In the genomic region with DNA sequence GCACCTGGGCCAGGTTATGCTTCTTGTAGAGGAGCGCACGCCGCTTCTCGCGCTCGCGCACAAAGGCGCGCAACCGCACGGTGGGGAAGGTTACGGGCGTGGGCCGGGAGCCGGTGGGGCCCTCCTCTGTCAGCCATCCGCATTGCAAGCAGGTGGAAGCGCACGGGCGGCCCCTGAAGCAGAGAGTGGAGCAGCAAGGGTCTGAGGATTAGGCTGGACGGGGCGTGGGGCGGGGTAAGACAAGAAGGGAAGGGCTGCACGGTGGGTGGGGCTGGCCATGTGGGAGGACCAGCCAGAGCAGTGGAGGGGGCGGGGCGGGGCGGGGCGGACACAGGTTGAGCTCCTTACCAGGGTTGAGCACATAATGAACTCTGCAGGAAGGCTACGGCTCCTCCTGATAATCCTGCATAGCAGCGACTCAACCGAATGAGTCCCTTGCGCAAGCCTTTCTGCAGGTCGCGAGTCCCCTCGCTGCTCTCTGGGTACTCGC, we compare ENCODE assay signal across 7 mouse cellular contexts. TPM values are rescaled to one million over a fixed set of nuclear protein-coding genes. Genes with fewer than 3 reads are reported as not detected.
DNase-seq lines count a peak whose midpoint lies in the region; ATAC-seq and TF ChIP-seq lines count a peak whose summit lies in the region.

No protein-coding gene starts in this region.

- H3K9me3 ChIP-seq in hindbrain, embryonic 11.5 days (ENCODE audit: control insufficient read depth, low read length): no peaks in the 10 kb centered on the region
- H3K9me3 ChIP-seq in limb, embryonic 13.5 days: no peaks in the 10 kb centered on the region
- no peaks in the 10 kb centered on the region for H3K9me3 ChIP-seq in midbrain, embryonic 12.5 days
- no peaks in the 10 kb centered on the region for H3K9me3 ChIP-seq in stomach, postnatal 0 days (ENCODE audit: control insufficient read depth, low read length)

- no peak for TF ChIP-seq EP300 in stomach, postnatal 0 days (optimal IDR thresholded peaks at IDR 0.05)

- H3K4me3 ChIP-seq in hindbrain, embryonic 11.5 days (ENCODE audit: low read depth, low read length): peak overlapping the region; percentile 26
- H3K4me3 ChIP-seq in limb, embryonic 13.5 days: peak overlapping the region; percentile 42
- H3K4me3 ChIP-seq in midbrain, embryonic 12.5 days: peak overlapping the region; percentile 37
- peak overlapping the region; percentile 35; the same call in 1 of the 2 replicates for H3K4me3 ChIP-seq in stomach, postnatal 0 days (ENCODE audit: low read depth, low read length)

- 2% methylated on average over 32 of the region's 35 CpGs for WGBS in hindbrain, embryonic 11.5 days
- WGBS in limb, embryonic 13.5 days: 3% methylated on average over 34 of the region's 35 CpGs
- WGBS in midbrain, embryonic 12.5 days: 1% methylated on average over 35 of the region's 35 CpGs
- 3% methylated on average over 33 of the region's 35 CpGs for WGBS in stomach, postnatal 0 days

- DNase-seq in CD4-positive helper T cell, adult 2 months (ENCODE audit: low read depth, low spot score): peak; percentile 58
- DNase-seq in ES-CJ7 (ENCODE audit: low read depth, low spot score): peak; percentile 82
- peak; percentile 67 for DNase-seq in embryo, embryonic 11 days
- peak; percentile 45 for DNase-seq in hindbrain, embryonic 11.5 days (ENCODE audit: low spot score)
- peak; percentile 83 for DNase-seq in stomach, postnatal 0 days (ENCODE audit: low spot score)

- H3K27ac ChIP-seq in hindbrain, embryonic 11.5 days (ENCODE audit: low read depth, low read length): no peak overlapping the region
- no peak overlapping the region for H3K27ac ChIP-seq in limb, embryonic 13.5 days
- no peak overlapping the region for H3K27ac ChIP-seq in midbrain, embryonic 12.5 days (replicated peaks)
- no peak overlapping the region for H3K27ac ChIP-seq in stomach, postnatal 0 days (replicated peaks)

- no peak overlapping the region for H3K9ac ChIP-seq in hindbrain, embryonic 11.5 days (ENCODE audit: low read depth, low read length)
- H3K9ac ChIP-seq in limb, embryonic 13.5 days: no peak overlapping the region
- H3K9ac ChIP-seq in midbrain, embryonic 12.5 days (replicated peaks): peak overlapping the region; percentile 55
- H3K9ac ChIP-seq in stomach, postnatal 0 days (ENCODE audit: low read length): no peak overlapping the region

- peaks cover 8% of the 10 kb centered on the region; the same call in 1 of the 2 replicates for H3K27me3 ChIP-seq in hindbrain, embryonic 11.5 days (ENCODE audit: control insufficient read depth, insufficient read depth, low read length)
- H3K27me3 ChIP-seq in limb, embryonic 13.5 days: peaks cover 49% of the 10 kb centered on the region
- peaks cover 45% of the 10 kb centered on the region for H3K27me3 ChIP-seq in midbrain, embryonic 12.5 days
- no peaks in the 10 kb centered on the region for H3K27me3 ChIP-seq in stomach, postnatal 0 days (ENCODE audit: control insufficient read depth, insufficient read depth, low read length)

- ATAC-seq in hindbrain, embryonic 11.5 days (ENCODE audit: low FRiP score): peak; percentile 51
- ATAC-seq in limb, embryonic 13.5 days (ENCODE audit: low FRiP score, low read depth): peak; percentile 46
- 0 out of 2 replicates have a peak, but pooled peaks have one; percentile 44 for ATAC-seq in midbrain, embryonic 12.5 days (ENCODE audit: low FRiP score, low read depth)
- ATAC-seq in stomach, postnatal 0 days (ENCODE audit: low FRiP score, low TSS enrichment): peak; percentile 75

- H3K4me2 ChIP-seq in hindbrain, embryonic 11.5 days (replicated peaks; ENCODE audit: low read depth, low read length): peak overlapping the region; percentile 52
- H3K4me2 ChIP-seq in limb, embryonic 13.5 days (replicated peaks): peak overlapping the region; percentile 70
- peak overlapping the region; percentile 63 for H3K4me2 ChIP-seq in midbrain, embryonic 12.5 days (replicated peaks)
- H3K4me2 ChIP-seq in stomach, postnatal 0 days (replicated peaks; ENCODE audit: low read depth): peak overlapping the region; percentile 63

- TF ChIP-seq CTCF in stomach, postnatal 0 days (IDR thresholded peaks at IDR 0.05; ENCODE audit: low read depth): peak; percentile 46

- no peaks in the 10 kb centered on the region for H3K4me1 ChIP-seq in hindbrain, embryonic 11.5 days (replicated peaks; ENCODE audit: control insufficient read depth, insufficient read depth, low read length)
- H3K4me1 ChIP-seq in limb, embryonic 13.5 days: peaks cover 8% of the 10 kb centered on the region
- peaks cover 5% of the 10 kb centered on the region; the same call in 1 of the 2 replicates for H3K4me1 ChIP-seq in midbrain, embryonic 12.5 days
- H3K4me1 ChIP-seq in stomach, postnatal 0 days (replicated peaks; ENCODE audit: control insufficient read depth, insufficient read depth): no peaks in the 10 kb centered on the region

- H3K36me3 ChIP-seq in hindbrain, embryonic 11.5 days (ENCODE audit: control insufficient read depth, insufficient read depth, low read length): 0 out of 2 replicates have a peak, but pooled peaks cover 2% of the 10 kb centered on the region
- peaks cover 26% of the 10 kb centered on the region for H3K36me3 ChIP-seq in limb, embryonic 13.5 days
- peaks cover 20% of the 10 kb centered on the region for H3K36me3 ChIP-seq in midbrain, embryonic 12.5 days
- H3K36me3 ChIP-seq in stomach, postnatal 0 days (ENCODE audit: control insufficient read depth, insufficient read depth, low read length): peaks cover 2% of the 10 kb centered on the region; the same call in 1 of the 2 replicates

RNA-seq across cellular contexts. Expression of a gene that starts 16.5 kb away (rescaled TPM):
- polyA plus RNA-seq in hindbrain, embryonic 11.5 days (2014; fragmentation: Nextera tagmentation; extraction: Ambion mirVana): 15.7 and 18.2 TPM in 2 replicates
- 23.8 and 24.0 TPM in 2 replicates for polyA plus RNA-seq in limb, embryonic 13.5 days (2015; fragmentation: Nextera tagmentation; extraction: Ambion mirVana)
- polyA plus RNA-seq in midbrain, embryonic 12.5 days (2016; fragmentation: Nextera tagmentation; extraction: Ambion mirVana): 19.9 and 20.5 TPM in 2 replicates
- 9.9 and 11.0 TPM in 2 replicates for polyA plus RNA-seq in stomach, postnatal 0 days (2015; fragmentation: Nextera tagmentation; extraction: Ambion mirVana)

RNA-seq across cellular contexts. Expression of a gene that starts 39.9 kb away (rescaled TPM):
- polyA plus RNA-seq in hindbrain, embryonic 11.5 days (2014; fragmentation: Nextera tagmentation; extraction: Ambion mirVana): 71.2 and 75.2 TPM in 2 replicates
- 29.6 and 29.9 TPM in 2 replicates for polyA plus RNA-seq in limb, embryonic 13.5 days (2015; fragmentation: Nextera tagmentation; extraction: Ambion mirVana)
- polyA plus RNA-seq in midbrain, embryonic 12.5 days (2016; fragmentation: Nextera tagmentation; extraction: Ambion mirVana): 87.2 and 87.5 TPM in 2 replicates
- 18.7 and 19.1 TPM in 2 replicates for polyA plus RNA-seq in stomach, postnatal 0 days (2015; fragmentation: Nextera tagmentation; extraction: Ambion mirVana)

RNA-seq across cellular contexts. Expression of a gene that starts 39.9 kb away (rescaled TPM):
- polyA plus RNA-seq in hindbrain, embryonic 11.5 days (2014; fragmentation: Nextera tagmentation; extraction: Ambion mirVana): 0.36 and 0.73 TPM in 2 replicates
- polyA plus RNA-seq in limb, embryonic 13.5 days (2015; fragmentation: Nextera tagmentation; extraction: Ambion mirVana): 0.87 and 1.7 TPM in 2 replicates
- 0.64 and 0.86 TPM in 2 replicates for polyA plus RNA-seq in midbrain, embryonic 12.5 days (2016; fragmentation: Nextera tagmentation; extraction: Ambion mirVana)
- polyA plus RNA-seq in stomach, postnatal 0 days (2015; fragmentation: Nextera tagmentation; extraction: Ambion mirVana): 0.05 and 0.08 TPM in 2 replicates

RNA-seq across cellular contexts. Expression of a gene that starts 45.7 kb away (rescaled TPM):
- 108 and 114 TPM in 2 replicates for polyA plus RNA-seq in hindbrain, embryonic 11.5 days (2014; fragmentation: Nextera tagmentation; extraction: Ambion mirVana)
- 35.8 and 40.7 TPM in 2 replicates for polyA plus RNA-seq in limb, embryonic 13.5 days (2015; fragmentation: Nextera tagmentation; extraction: Ambion mirVana)
- 177 and 223 TPM in 2 replicates for polyA plus RNA-seq in midbrain, embryonic 12.5 days (2016; fragmentation: Nextera tagmentation; extraction: Ambion mirVana)
- polyA plus RNA-seq in stomach, postnatal 0 days (2015; fragmentation: Nextera tagmentation; extraction: Ambion mirVana): 7.5 and 8.9 TPM in 2 replicates

RNA-seq across cellular contexts. Expression of a gene that starts 55.7 kb away (rescaled TPM):
- polyA plus RNA-seq in hindbrain, embryonic 11.5 days (2014; fragmentation: Nextera tagmentation; extraction: Ambion mirVana): 395 and 419 TPM in 2 replicates
- 245 and 261 TPM in 2 replicates for polyA plus RNA-seq in limb, embryonic 13.5 days (2015; fragmentation: Nextera tagmentation; extraction: Ambion mirVana)
- 437 and 465 TPM in 2 replicates for polyA plus RNA-seq in midbrain, embryonic 12.5 days (2016; fragmentation: Nextera tagmentation; extraction: Ambion mirVana)
- polyA plus RNA-seq in stomach, postnatal 0 days (2015; fragmentation: Nextera tagmentation; extraction: Ambion mirVana): 136 and 140 TPM in 2 replicates
